Mouse (Mus musculus): ENCODE data around the gene Hdac1. TPM values are rescaled to one million over a fixed set of nuclear protein-coding genes. Genes with fewer than 3 reads are reported as not detected.
"Not testable (repeated sequence)": the region's sequence is repeated elsewhere in the genome, so short reads cannot be mapped to it uniquely, and the experiment has no call there.

Gene Hdac1
- polyA plus RNA-seq, 1 experiment from 2014 or later = 179 TPM

DNA sequence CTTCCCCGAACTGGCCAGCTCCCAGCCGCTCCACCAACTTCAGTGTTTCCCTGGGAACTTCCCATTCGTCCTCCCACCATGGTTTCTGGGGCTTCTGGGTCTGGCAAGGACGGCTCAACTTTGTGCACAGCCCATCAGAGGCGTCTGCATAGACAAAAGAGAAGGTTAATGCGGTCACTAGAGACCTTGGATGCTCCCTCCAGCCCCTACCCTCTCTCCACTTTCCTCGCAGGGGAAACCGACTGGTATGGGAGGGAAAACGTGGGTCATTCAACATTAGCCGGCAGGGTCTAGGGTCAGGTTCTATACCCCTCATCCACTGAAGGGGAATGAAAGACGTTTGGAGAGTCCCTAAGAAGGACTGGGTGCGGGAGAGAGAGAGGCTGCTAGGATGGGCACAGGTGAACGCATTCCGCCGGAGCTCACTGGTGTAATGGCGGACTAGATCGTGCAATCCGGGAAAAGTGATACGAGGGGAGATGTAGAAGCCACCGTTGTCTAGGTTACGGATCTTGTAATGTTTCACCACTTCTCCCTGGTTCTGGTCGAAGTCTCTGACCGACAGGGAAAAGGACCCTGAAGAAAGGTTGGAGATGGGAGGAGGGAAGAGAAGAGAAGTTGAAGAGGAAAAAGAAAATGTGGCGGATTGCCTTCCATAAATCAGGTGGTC lies 13.5 kb upstream of the Hdac1 start:
- peak overlapping the region; percentile 44 for H3K9ac ChIP-seq (ENCODE audit: low read depth, low read length)
- peak overlapping the region; percentile 46; the same call in 1 of the 2 replicates for H3K27ac ChIP-seq (replicated peaks; ENCODE audit: low read depth, low read length)
- H3K9me3 ChIP-seq (ENCODE audit: control insufficient read depth, low read length) = no peaks in the 10 kb centered on the region
- H3K4me2 ChIP-seq (ENCODE audit: low read depth, low read length) = peak overlapping the region; percentile 72
- DNase-seq (ENCODE audit: low spot score) = no peak
- ATAC-seq (ENCODE audit: low read depth) = peak; percentile 56
- no peaks in the 10 kb centered on the region for H3K27me3 ChIP-seq (replicated peaks; ENCODE audit: control insufficient read depth, insufficient read depth, low read length)
- H3K4me3 ChIP-seq (ENCODE audit: low read depth, low read length) = peak overlapping the region; percentile 49
- 1% methylated on average over 24 of the region's 24 CpGs for WGBS
- peaks cover 11% of the 10 kb centered on the region for H3K4me1 ChIP-seq (ENCODE audit: control insufficient read depth, insufficient read depth, low read length)
- H3K36me3 ChIP-seq (ENCODE audit: control insufficient read depth, insufficient read depth, low read length) = no peaks in the 10 kb centered on the region

- H3K4me3 ChIP-seq (ENCODE audit: low read depth, low read length) = peak overlapping the region; percentile 49
- no peak overlapping the region for H3K27ac ChIP-seq (replicated peaks; ENCODE audit: low read depth, low read length)
- H3K4me2 ChIP-seq (ENCODE audit: low read depth, low read length) = peak overlapping the region; percentile 72
- 6% methylated on average over 16 of the region's 16 CpGs for WGBS
- peak overlapping the region; percentile 44 for H3K9ac ChIP-seq (ENCODE audit: low read depth, low read length)
- ATAC-seq (ENCODE audit: low read depth) = peak; percentile 34
- H3K4me1 ChIP-seq (ENCODE audit: control insufficient read depth, insufficient read depth, low read length) = peaks cover 11% of the 10 kb centered on the region
- H3K36me3 ChIP-seq (ENCODE audit: control insufficient read depth, insufficient read depth, low read length) = no peaks in the 10 kb centered on the region
- H3K9me3 ChIP-seq (ENCODE audit: control insufficient read depth, low read length) = no peaks in the 10 kb centered on the region
- no peaks in the 10 kb centered on the region for H3K27me3 ChIP-seq (replicated peaks; ENCODE audit: control insufficient read depth, insufficient read depth, low read length)
- peak; percentile 41 for DNase-seq (ENCODE audit: low spot score)
These were observed 12.9 kb upstream of the Hdac1 start for GRCm38 (mm10) chr4:129555421-129555861.

DNA sequence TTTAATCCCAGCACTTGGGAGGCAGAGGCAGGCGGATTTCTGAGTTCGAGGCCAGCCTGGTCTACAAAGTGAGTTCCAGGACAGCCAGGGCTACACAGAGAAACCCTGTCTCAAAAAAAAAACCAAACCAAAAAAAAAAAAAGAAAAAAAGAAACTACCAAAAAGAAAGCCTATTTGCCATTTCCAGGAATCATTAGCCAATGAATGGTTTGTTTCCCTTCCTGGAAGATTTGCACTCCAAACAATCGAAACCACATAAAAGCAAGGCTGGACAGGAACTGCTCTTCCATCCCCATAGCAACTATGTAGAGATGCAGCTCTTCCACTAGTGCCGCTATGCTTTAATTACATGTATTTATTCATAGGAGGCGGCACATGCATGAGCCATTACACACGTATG lies 12.0 kb upstream of the Hdac1 start:
- not testable (repeated sequence) for H3K36me3 ChIP-seq (ENCODE audit: control insufficient read depth, insufficient read depth, low read length); H3K9ac ChIP-seq (ENCODE audit: low read depth, low read length)
- 90% methylated on average over 6 of the region's 6 CpGs for WGBS

DNA sequence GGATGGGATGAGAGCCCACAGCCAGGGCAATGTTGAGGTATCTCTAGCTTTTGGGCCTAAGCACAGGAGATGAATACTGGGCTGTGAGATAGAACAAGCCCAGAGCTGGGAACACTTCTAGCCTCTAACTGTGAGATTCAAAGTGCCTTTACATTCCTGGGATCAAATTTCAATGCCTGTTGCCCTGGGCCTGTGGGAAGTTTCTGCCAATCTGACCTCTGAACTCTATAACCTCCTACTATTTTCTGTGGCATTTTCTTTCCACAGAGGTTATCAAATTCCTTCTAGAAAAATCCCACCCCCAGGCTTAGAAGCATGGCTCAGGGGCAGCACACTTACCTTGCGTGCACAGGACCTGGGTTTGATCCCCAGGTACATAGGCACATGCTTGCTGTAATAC lies 7.8 kb upstream of the Hdac1 start:
- H3K27ac ChIP-seq (replicated peaks; ENCODE audit: low read depth, low read length) = no peak overlapping the region
- DNase-seq (ENCODE audit: low spot score) = no peak

More for the DNA sequence above, 12.0 kb upstream of the Hdac1 start:
- not testable (repeated sequence) for H3K9me3 ChIP-seq (ENCODE audit: control insufficient read depth, low read length); DNase-seq (ENCODE audit: low spot score); H3K4me2 ChIP-seq (ENCODE audit: low read depth, low read length); H3K4me3 ChIP-seq (ENCODE audit: low read depth, low read length); ATAC-seq (ENCODE audit: low read depth); H3K27ac ChIP-seq (replicated peaks; ENCODE audit: low read depth, low read length); H3K27me3 ChIP-seq (replicated peaks; ENCODE audit: control insufficient read depth, insufficient read depth, low read length)
- peaks cover 11% of the 10 kb centered on the region for H3K4me1 ChIP-seq (ENCODE audit: control insufficient read depth, insufficient read depth, low read length)

DNA sequence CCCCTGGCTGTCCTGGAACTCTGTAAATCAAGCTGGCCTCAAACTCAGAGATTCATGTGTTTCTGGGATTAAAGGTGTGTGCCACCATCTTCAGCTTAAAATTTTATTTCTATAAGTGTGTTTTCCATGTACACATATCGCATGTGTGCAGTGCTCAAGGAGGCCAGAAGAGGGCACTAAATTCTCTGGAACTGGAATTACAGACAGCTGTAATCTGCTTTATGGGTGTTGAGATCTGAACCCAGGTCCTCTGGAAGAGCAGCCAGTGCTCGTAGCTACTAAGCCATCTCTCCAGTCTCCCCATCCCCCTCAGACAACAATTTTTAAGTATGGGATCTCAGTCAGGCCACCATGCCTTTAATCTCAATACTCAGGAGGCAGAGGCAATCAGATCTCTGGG lies 6.8 kb upstream of the Hdac1 start:
- no peaks in the 10 kb centered on the region for H3K9me3 ChIP-seq (ENCODE audit: control insufficient read depth, low read length)
- no peaks in the 10 kb centered on the region for H3K36me3 ChIP-seq (ENCODE audit: control insufficient read depth, insufficient read depth, low read length)
- DNase-seq (ENCODE audit: low spot score) (no peak), ATAC-seq (ENCODE audit: low read depth) (no peak)
- H3K27me3 ChIP-seq (replicated peaks; ENCODE audit: control insufficient read depth, insufficient read depth, low read length) = no peaks in the 10 kb centered on the region
- no peak overlapping the region for H3K27ac ChIP-seq (replicated peaks; ENCODE audit: low read depth, low read length)
- no peak overlapping the region for H3K9ac ChIP-seq (ENCODE audit: low read depth, low read length)
- 93% methylated on average over 2 of the region's 2 CpGs for WGBS
- no peak overlapping the region for H3K4me2 ChIP-seq (ENCODE audit: low read depth, low read length)
- no peak overlapping the region for H3K4me3 ChIP-seq (ENCODE audit: low read depth, low read length)
- H3K4me1 ChIP-seq (ENCODE audit: control insufficient read depth, insufficient read depth, low read length) = no peaks in the 10 kb centered on the region

More for the DNA sequence above, 7.8 kb upstream of the Hdac1 start:
- Histone ChIP-seq H3K4me1 (ENCODE audit: control insufficient read depth, insufficient read depth, low read length) (no peaks in the 10 kb centered on the region; the same call in 1 of the 2 replicates), H3K4me2 (ENCODE audit: low read depth, low read length) (no peak overlapping the region), H3K9ac (ENCODE audit: low read depth, low read length) (no peak overlapping the region), H3K27me3 (replicated peaks; ENCODE audit: control insufficient read depth, insufficient read depth, low read length) (no peaks in the 10 kb centered on the region), H3K36me3 (ENCODE audit: control insufficient read depth, insufficient read depth, low read length) (no peaks in the 10 kb centered on the region), H3K4me3 (ENCODE audit: low read depth, low read length) (no peak overlapping the region), H3K9me3 (ENCODE audit: control insufficient read depth, low read length) (no peaks in the 10 kb centered on the region)
- 32% methylated on average over 1 of the region's 1 CpGs for WGBS
- no peak for ATAC-seq (ENCODE audit: low read depth)

GRCm38 (mm10) chr4:129547631-129548030 lies 5.1 kb upstream of the Hdac1 start:
- not testable (repeated sequence) for H3K4me3 ChIP-seq (ENCODE audit: low read depth, low read length); H3K4me2 ChIP-seq (ENCODE audit: low read depth, low read length); ATAC-seq (ENCODE audit: low read depth); H3K27ac ChIP-seq (replicated peaks; ENCODE audit: low read depth, low read length); H3K27me3 ChIP-seq (replicated peaks; ENCODE audit: control insufficient read depth, insufficient read depth, low read length); H3K9ac ChIP-seq (ENCODE audit: low read depth, low read length); H3K4me1 ChIP-seq (ENCODE audit: control insufficient read depth, insufficient read depth, low read length); H3K9me3 ChIP-seq (ENCODE audit: control insufficient read depth, low read length); DNase-seq (ENCODE audit: low spot score); H3K36me3 ChIP-seq (ENCODE audit: control insufficient read depth, insufficient read depth, low read length)
- WGBS = 83% methylated on average over 4 of the region's 4 CpGs

GRCm38 (mm10) chr4:129544106-129544505 lies 1.6 kb upstream of the Hdac1 start:
- no peak for ATAC-seq (ENCODE audit: low read depth)
- 85% methylated on average over 4 of the region's 4 CpGs for WGBS
- no peak for DNase-seq (ENCODE audit: low spot score)

GRCm38 (mm10) chr4:129541868-129542591 lies 483 bp downstream of the Hdac1 start:
- Histone ChIP-seq H3K27ac (replicated peaks; ENCODE audit: low read depth, low read length) (peak overlapping the region; percentile 86), H3K4me2 (ENCODE audit: low read depth, low read length) (peak overlapping the region; percentile 75), H3K27me3 (replicated peaks; ENCODE audit: control insufficient read depth, insufficient read depth, low read length) (no peaks in the 10 kb centered on the region), H3K9ac (ENCODE audit: low read depth, low read length) (peak overlapping the region; percentile 88), H3K4me1 (ENCODE audit: control insufficient read depth, insufficient read depth, low read length) (0 out of 2 replicates have a peak, but pooled peaks cover 3% of the 10 kb centered on the region), H3K36me3 (ENCODE audit: control insufficient read depth, insufficient read depth, low read length) (peaks cover 26% of the 10 kb centered on the region), H3K9me3 (ENCODE audit: control insufficient read depth, low read length) (no peaks in the 10 kb centered on the region), H3K4me3 (ENCODE audit: low read depth, low read length) (peak overlapping the region; percentile 71)
- peak; percentile 47 for DNase-seq (ENCODE audit: low spot score)
- ATAC-seq (ENCODE audit: low read depth) = no peak; the same call in 1 of the 2 replicates
- 1% methylated on average over 30 of the region's 30 CpGs for WGBS

More at GRCm38 (mm10) chr4:129544106-129544505, 1.6 kb upstream of the Hdac1 start:
- Histone ChIP-seq H3K4me1 (ENCODE audit: control insufficient read depth, insufficient read depth, low read length) (0 out of 2 replicates have a peak, but pooled peaks cover 3% of the 10 kb centered on the region), H3K9me3 (ENCODE audit: control insufficient read depth, low read length) (no peaks in the 10 kb centered on the region), H3K9ac (ENCODE audit: low read depth, low read length) (no peak overlapping the region), H3K4me2 (ENCODE audit: low read depth, low read length) (no peak overlapping the region), H3K27me3 (replicated peaks; ENCODE audit: control insufficient read depth, insufficient read depth, low read length) (no peaks in the 10 kb centered on the region), H3K27ac (replicated peaks; ENCODE audit: low read depth, low read length) (no peak overlapping the region), H3K4me3 (ENCODE audit: low read depth, low read length) (no peak overlapping the region), H3K36me3 (ENCODE audit: control insufficient read depth, insufficient read depth, low read length) (peaks cover 12% of the 10 kb centered on the region; the same call in 1 of the 2 replicates)

All from embryonic facial prominence, embryonic 14.5 days (tissue).